Mouse (Mus musculus) heart, postnatal 0 days (tissue): ENCODE measurements around the gene Ccdc87. TPM values are rescaled to one million over a fixed set of nuclear protein-coding genes. Genes with fewer than 3 reads are reported as not detected.
A peak's percentile ranks its signal among the peaks of the same experiment; 100 is the strongest.

Experiments
- ATAC-seq: fragments of 200-750 bp; cut with Nextera tagmentation; 2 replicates; pipeline ENCODE4 v1.8.0; 2017; ENCODE audit warnings: low read depth, moderate number of reproducible peaks, moderate library complexity; ENCODE audit not compliant: insufficient read depth
- DNase-seq: peaks from one replicate; pipeline ENCODE4 v3.0.0-alpha.2; 2016; ENCODE audit warnings: low spot score
- H3K27ac ChIP-seq: fragments of 300-500 bp; sonication (generic); 2 replicates; pipeline ENCODE4 v1.5.1; 2014; ENCODE audit warnings: low read depth, mild to moderate bottlenecking
- H3K27me3 ChIP-seq: fragments of 300-500 bp; sonication (generic); 2 replicates; pipeline ENCODE4 v1.6.1; 2014; ENCODE audit warnings: low read length, mixed read lengths; ENCODE audit not compliant: control insufficient read depth, insufficient read depth
- H3K36me3 ChIP-seq: fragments of 300-500 bp; sonication (generic); replicated peaks from 2 replicates; pipeline ENCODE4 v1.6.1; 2014; ENCODE audit warnings: low read length, mixed read lengths; ENCODE audit not compliant: control insufficient read depth, insufficient read depth
- H3K4me1 ChIP-seq: fragments of 300-500 bp; sonication (generic); 2 replicates; pipeline ENCODE4 v1.6.1; 2014; ENCODE audit warnings: antibody characterized with exemption; ENCODE audit not compliant: control insufficient read depth, insufficient read depth
- H3K4me2 ChIP-seq: fragments of 300-500 bp; sonication (generic); 2 replicates; pipeline ENCODE4 v1.6.1; 2014; ENCODE audit warnings: low read depth, mild to moderate bottlenecking, low read length, moderate library complexity
- H3K4me3 ChIP-seq: fragments of 300-500 bp; sonication (generic); 2 replicates; pipeline ENCODE4 v1.5.1; 2014; ENCODE audit warnings: low read depth, low read length
- H3K9ac ChIP-seq: fragments of 300-500 bp; sonication (generic); replicated peaks from 2 replicates; pipeline ENCODE4 v1.6.1; 2014; ENCODE audit warnings: low read depth, low read length, mixed read lengths
- H3K9me3 ChIP-seq: fragments of 300-500 bp; sonication (generic); replicated peaks from 2 replicates; pipeline ENCODE4 v1.6.1; 2016; ENCODE audit warnings: low read length; ENCODE audit not compliant: control insufficient read depth
- CTCF ChIP-seq: IDR thresholded peaks from 2 replicates; pipeline ENCODE4 v1.5.1; 2016; ENCODE audit warnings: antibody characterized with exemption, control low read depth, low read depth
- EP300 ChIP-seq: IDR thresholded peaks from 2 replicates; pipeline ENCODE4 v1.6.1; 2016; ENCODE audit warnings: antibody characterized with exemption, low read depth
- WGBS: fragments of 180-500 bp; shearing (Covaris S2); extraction: QIAGEN DNeasy Blood & Tissue Kit; methylation state at CpG from one replicate; pipeline ENCODE4 v1.1.7; 2014; 5-methylcytosine and 5-hydroxymethylcytosine counted together
- polyA plus RNA-seq: library from polyadenylated mRNA; unstranded; fragments of >200 nt; fragmentation: Nextera tagmentation; extraction: Ambion mirVana; gene quantifications from 2 replicates; pipeline ENCODE4 v1.2.1, GENCODE M21; 2015
- total RNA-seq: library from RNA; depleted of rRNA; stranded (reverse); fragments of >200 nt; gene quantifications from 2 replicates; pipeline ENCODE4 v1.2.3, GENCODE M21; 2014; ENCODE audit warnings: low replicate concordance

The Ccdc87 gene
- total and polyA plus RNA-seq, 2 experiments from 2014 or later, result 0.08 TPM; not detected in 1

DNA sequence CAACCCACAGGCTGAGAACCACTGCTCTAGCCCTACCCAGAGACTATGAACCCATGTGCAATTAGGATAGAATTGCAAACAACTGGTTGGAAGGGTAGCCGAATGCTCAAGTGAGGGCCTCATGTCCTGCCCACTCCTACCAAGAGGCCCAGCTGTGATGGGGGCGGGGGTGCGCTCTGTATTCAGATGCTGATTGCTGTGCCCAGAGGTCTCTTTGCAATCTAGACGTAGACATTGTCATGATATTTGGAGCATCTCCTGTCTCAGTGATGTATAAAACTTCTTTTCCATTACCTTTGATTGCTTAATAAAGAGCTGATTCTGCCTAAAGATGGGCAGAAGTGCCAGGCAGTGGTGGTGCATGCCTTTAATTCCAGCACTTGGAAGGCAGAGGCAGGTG, 10.6 kb downstream of the Ccdc87 start:
- H3K9ac ChIP-seq, result no peak overlapping the region
- no peaks in the 10 kb centered on the region for H3K4me1 ChIP-seq
- H3K4me3 ChIP-seq, result no peak overlapping the region
- no peak overlapping the region for H3K27ac ChIP-seq
- no peak for TF ChIP-seq CTCF
- no peak for TF ChIP-seq EP300
- no peaks in the 10 kb centered on the region for H3K36me3 ChIP-seq
- 54% methylated on average over 4 of the region's 4 CpGs for WGBS
- no peaks in the 10 kb centered on the region for H3K27me3 ChIP-seq
- ATAC-seq (no peak), DNase-seq (no peak)
- H3K9me3 ChIP-seq, result no peaks in the 10 kb centered on the region
- no peak overlapping the region for H3K4me2 ChIP-seq

DNA sequence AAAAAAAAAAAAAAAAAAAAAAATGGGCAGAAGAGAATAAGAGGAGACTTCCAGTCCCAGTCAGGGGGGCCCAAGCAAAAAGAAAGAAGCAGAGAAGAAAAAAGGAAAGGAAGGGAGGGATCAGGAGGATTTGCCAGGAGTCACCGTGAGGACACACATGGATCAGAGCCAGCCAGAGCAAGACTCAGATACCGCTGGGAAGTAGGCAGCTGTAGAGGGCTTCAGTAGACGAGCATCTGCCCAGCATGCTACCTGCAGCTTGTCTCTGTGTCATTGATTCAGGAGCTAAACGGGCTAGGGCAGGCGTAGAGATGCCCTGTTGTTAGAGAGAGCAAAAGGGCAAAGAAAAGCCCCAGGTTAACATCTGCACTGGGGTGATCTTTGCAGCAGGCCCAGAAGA, 11.1 kb downstream of the Ccdc87 start:
- no peaks in the 10 kb centered on the region for H3K27me3 ChIP-seq
- no peak for ATAC-seq
- TF ChIP-seq CTCF (no peak), EP300 (no peak)
- H3K9me3 ChIP-seq, result no peaks in the 10 kb centered on the region
- H3K4me3 ChIP-seq, result no peak overlapping the region
- no peak overlapping the region for H3K9ac ChIP-seq
- no peak for DNase-seq
- no peak overlapping the region for H3K27ac ChIP-seq
- H3K4me2 ChIP-seq, result no peak overlapping the region
- no peaks in the 10 kb centered on the region for H3K36me3 ChIP-seq
- H3K4me1 ChIP-seq, result 0 out of 2 replicates have a peak, but pooled peaks cover under 1% of the 10 kb centered on the region
- WGBS, result 27% methylated on average over 5 of the region's 5 CpGs

DNA sequence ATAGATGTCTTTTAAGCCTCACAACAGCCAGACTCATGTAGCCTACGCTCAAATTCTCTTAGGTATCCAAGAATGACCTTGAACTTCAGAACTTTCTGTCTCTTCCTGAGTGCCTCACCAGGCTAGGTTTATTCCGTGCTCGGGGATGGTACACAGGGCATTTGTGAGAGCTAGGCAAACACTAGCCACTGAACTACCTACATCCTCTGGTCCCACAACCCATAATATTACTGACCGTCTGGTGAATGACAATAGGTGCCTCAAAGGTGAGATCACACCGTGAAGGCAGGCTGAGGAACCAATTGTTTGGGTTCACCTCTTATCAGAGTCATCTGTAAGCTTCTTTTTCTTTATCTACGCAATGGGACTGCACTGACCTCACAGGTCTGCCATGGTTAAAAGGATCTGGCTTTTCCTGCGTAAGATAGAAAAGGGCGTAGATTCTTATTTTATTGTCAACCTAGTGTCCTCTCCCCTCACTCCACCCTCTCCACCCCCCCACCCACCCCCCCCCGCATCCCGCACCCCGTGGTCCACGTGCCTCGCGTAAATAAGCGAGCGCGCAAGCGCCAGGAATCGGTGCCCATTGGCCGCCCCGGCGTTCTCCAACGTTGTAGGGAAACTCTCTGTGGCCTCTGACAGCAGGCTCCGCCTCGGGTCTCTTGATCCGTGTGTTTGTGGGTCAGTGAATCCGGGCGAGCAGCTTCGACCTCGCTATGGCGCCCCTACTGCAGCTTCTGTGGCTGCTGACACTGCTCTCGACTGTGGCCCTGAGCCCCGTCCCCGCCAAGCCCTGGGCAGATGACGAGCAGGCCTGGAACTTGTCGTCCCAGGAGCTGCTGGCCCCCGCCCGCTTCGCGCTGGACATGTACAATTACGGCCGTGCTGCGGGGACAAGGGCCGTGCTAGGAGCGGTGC, 15.6 kb downstream of the Ccdc87 start, which contains the start of gene Ctsf:
Ctsf (plus strand) TSS at position 579 of the 918 bp plus-strand sequence.
- WGBS, result 3% methylated on average over 45 of the region's 45 CpGs
- Histone ChIP-seq H3K9ac (peak within 1 kb of the TSS; percentile 56), H3K27ac (peak within 1 kb of the TSS; percentile 56; the same call in 1 of the 2 replicates), H3K4me3 (peak within 1 kb of the TSS; percentile 56), H3K27me3 (no peaks in the 10 kb centered on the region), H3K4me2 (peak within 1 kb of the TSS; percentile 95), H3K4me1 (0 out of 2 replicates have a peak, but pooled peaks cover 6% of the 10 kb centered on the region), H3K36me3 (no peaks in the 10 kb centered on the region), H3K9me3 (no peaks in the 10 kb centered on the region)
- ATAC-seq (peak; percentile 92), DNase-seq (peak; percentile 79)
- TF ChIP-seq CTCF, result no peak
- no peak for TF ChIP-seq EP300

DNA sequence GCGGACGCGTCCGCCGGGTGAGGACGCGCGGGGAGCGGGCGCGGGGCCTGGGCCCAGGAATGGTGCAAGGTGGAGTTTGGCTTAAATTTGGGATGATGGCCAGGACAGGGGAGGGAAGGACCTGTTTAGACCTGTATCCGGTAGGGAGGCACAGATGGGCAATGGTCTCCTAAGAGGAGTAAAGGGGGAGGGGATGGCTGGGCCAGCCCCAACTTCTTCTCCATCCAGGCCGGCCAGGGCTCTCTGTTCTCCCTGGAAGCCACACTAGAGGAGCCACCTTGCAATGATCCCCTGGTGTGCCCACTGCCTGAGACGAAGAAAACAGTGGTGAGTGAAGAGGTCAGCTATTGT, 16.3 kb downstream of the Ccdc87 start:
- ATAC-seq (no peak; the same call in 1 of the 2 replicates), DNase-seq (no peak)
- Histone ChIP-seq H3K4me2 (peak overlapping the region; percentile 95), H3K36me3 (no peaks in the 10 kb centered on the region; the same call in 1 of the 2 replicates), H3K27me3 (no peaks in the 10 kb centered on the region), H3K9ac (peak overlapping the region; percentile 56), H3K4me1 (0 out of 2 replicates have a peak, but pooled peaks cover 6% of the 10 kb centered on the region), H3K9me3 (no peaks in the 10 kb centered on the region), H3K27ac (peak overlapping the region; percentile 56; the same call in 1 of the 2 replicates), H3K4me3 (peak overlapping the region; percentile 56)
- WGBS, result 2% methylated on average over 14 of the region's 14 CpGs
- TF ChIP-seq EP300 (no peak), CTCF (no peak)

DNA sequence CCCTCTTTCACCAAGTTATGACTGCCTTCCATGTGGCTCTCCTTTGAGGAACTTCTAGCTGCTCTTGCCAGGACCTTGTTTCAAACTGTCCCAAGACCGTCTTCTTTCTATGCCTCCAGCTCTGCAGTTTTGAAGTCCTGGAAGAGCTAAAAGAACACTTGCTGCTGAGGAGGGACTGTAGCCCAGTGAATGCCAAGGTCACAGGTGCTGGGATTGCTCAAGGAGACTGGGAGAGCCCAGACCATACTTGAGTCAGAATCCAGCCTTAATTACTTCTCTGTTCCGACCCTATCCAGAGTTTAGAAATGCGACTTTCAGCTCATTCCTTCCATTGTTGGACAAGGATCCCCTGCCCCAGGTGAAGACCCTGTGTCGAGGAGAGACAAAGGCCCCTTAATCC, 16.8 kb downstream of the Ccdc87 start:
- H3K4me2 ChIP-seq, result peak overlapping the region; percentile 95
- DNase-seq (no peak), ATAC-seq (no peak)
- H3K27me3 ChIP-seq, result no peaks in the 10 kb centered on the region
- H3K36me3 ChIP-seq, result no peaks in the 10 kb centered on the region; the same call in 1 of the 2 replicates
- peak overlapping the region; percentile 56; the same call in 1 of the 2 replicates for H3K4me3 ChIP-seq
- 80% methylated on average over 4 of the region's 4 CpGs for WGBS
- H3K9me3 ChIP-seq, result no peaks in the 10 kb centered on the region
- no peak overlapping the region for H3K27ac ChIP-seq
- H3K9ac ChIP-seq, result no peak overlapping the region
- TF ChIP-seq EP300, result no peak
- no peak for TF ChIP-seq CTCF
- 0 out of 2 replicates have a peak, but pooled peaks cover 6% of the 10 kb centered on the region for H3K4me1 ChIP-seq
